Mouse (Mus musculus) A20 (cell line): Measurements from ENCODE around the gene Spred3.

Source experiments
- DNase-seq: peaks from one replicate; pipeline ENCODE4 v3.0.0-alpha.2; 2011; ENCODE audit warnings: low read depth, low spot score

Spred3 gene

GRCm38 (mm10) chr7:29128725-29129124 lies 41.5 kb downstream of the Spred3 start:
- DNase-seq: peak; percentile 61

- peak; percentile 82 for DNase-seq
Observed at GRCm38 (mm10) chr7:29126173-29126915, 43.9 kb downstream of the Spred3 start.

GRCm38 (mm10) chr7:29124970-29125369 lies 45.2 kb downstream of the Spred3 start, which contains the start of gene Ryr1:
Gene Ryr1 (minus strand): TSS chr7:29125179.
- peak; percentile 59 for DNase-seq

GRCm38 (mm10) chr7:29123531-29124358 lies 46.5 kb downstream of the Spred3 start:
- DNase-seq: no peak

- no peak for DNase-seq
Observed at GRCm38 (mm10) chr7:29122821-29123220, 47.4 kb downstream of the Spred3 start.

- DNase-seq: no peak
Observed at GRCm38 (mm10) chr7:29119526-29119925, 50.7 kb downstream of the Spred3 start.

GRCm38 (mm10) chr7:29118142-29118851 lies 51.9 kb downstream of the Spred3 start:
- DNase-seq: no peak

- no peak for DNase-seq
Observed at GRCm38 (mm10) chr7:29108992-29109955, 60.9 kb downstream of the Spred3 start.
